Mouse (Mus musculus) erythroblast, embryonic 14.5 days (primary cell): ENCODE results near the gene Eps15.

Experiments used
- GATA1 ChIP-seq: IDR thresholded peaks from 2 replicates; pipeline ENCODE4 v1.6.1; 2012; ENCODE audit warnings: low read length, inconsistent platforms, mixed read lengths
- TAL1 ChIP-seq: IDR thresholded peaks from 3 replicates; pipeline ENCODE4 v1.6.1; 2012; ENCODE audit warnings: low read length, inconsistent platforms, mixed read lengths

- TF ChIP-seq GATA1 (no peak), TAL1 (no peak)
These were observed 38.8 kb upstream of the Eps15 start for GRCm38 (mm10) chr4:109241221-109241620.
